Mouse (Mus musculus): ENCODE results near the gene Ppp2r2c. TPM values are rescaled to one million over a fixed set of nuclear protein-coding genes. Genes with fewer than 3 reads are reported as not detected.

Gene Ppp2r2c
- total RNA-seq, 4 experiments from 2014 or later = 0.27 to 1.1 (median 0.37) TPM

- no peak for DNase-seq (ENCODE audit: low spot score in 2 of 2)
Observed at GRCm38 (mm10) chr5:36895621-36896573, 27.6 kb downstream of the Ppp2r2c start.

GRCm38 (mm10) chr5:36897999-36898398 lies 29.7 kb downstream of the Ppp2r2c start:
- DNase-seq (ENCODE audit: low spot score in 2 of 2) = no peak

- DNase-seq (ENCODE audit: low spot score in 2 of 2) = no peak
Observed at GRCm38 (mm10) chr5:36898415-36899109, 30.2 kb downstream of the Ppp2r2c start.

- DNase-seq (ENCODE audit: low spot score in 2 of 2) = no peak
Observed at GRCm38 (mm10) chr5:36899392-36899791, 31.1 kb downstream of the Ppp2r2c start.

- DNase-seq (ENCODE audit: low spot score in 2 of 2) = no peak
Observed at GRCm38 (mm10) chr5:36900189-36900619, 31.9 kb downstream of the Ppp2r2c start.

- DNase-seq (ENCODE audit: low spot score in 2 of 2) = no peak
Observed at GRCm38 (mm10) chr5:36902807-36903206, 34.5 kb downstream of the Ppp2r2c start.

- no peak for DNase-seq (ENCODE audit: low spot score in 2 of 2)
Observed at GRCm38 (mm10) chr5:36904131-36904530, 35.8 kb downstream of the Ppp2r2c start.

GRCm38 (mm10) chr5:36904703-36905102 lies 36.4 kb downstream of the Ppp2r2c start:
- no peak for DNase-seq (ENCODE audit: low spot score in 2 of 2)

- DNase-seq (ENCODE audit: low spot score in 2 of 2) = peak; percentile 23 to 34
Observed at GRCm38 (mm10) chr5:36905216-36905615, 36.9 kb downstream of the Ppp2r2c start.

- no peak for DNase-seq (ENCODE audit: low spot score in 2 of 2)
Observed at GRCm38 (mm10) chr5:36907695-36908094, 39.4 kb downstream of the Ppp2r2c start.

- DNase-seq (ENCODE audit: low spot score in 2 of 2) = no peak
Observed at GRCm38 (mm10) chr5:36909545-36909944, 41.2 kb downstream of the Ppp2r2c start.

- no peak for DNase-seq (ENCODE audit: low spot score in 2 of 2)
Observed at GRCm38 (mm10) chr5:36910980-36911379, 42.7 kb downstream of the Ppp2r2c start.

GRCm38 (mm10) chr5:36911759-36912352 lies 43.5 kb downstream of the Ppp2r2c start:
- DNase-seq (ENCODE audit: low spot score in 2 of 2) = no peak

- no peak for DNase-seq (ENCODE audit: low spot score in 2 of 2)
Observed at GRCm38 (mm10) chr5:36912602-36913310, 44.4 kb downstream of the Ppp2r2c start.

GRCm38 (mm10) chr5:36915256-36915655 lies 46.9 kb downstream of the Ppp2r2c start:
- no peak for DNase-seq (ENCODE audit: low spot score in 2 of 2)

GRCm38 (mm10) chr5:36916581-36916980 lies 48.3 kb downstream of the Ppp2r2c start:
- DNase-seq (ENCODE audit: low spot score in 2 of 2) = no peak

- DNase-seq (ENCODE audit: low spot score in 2 of 2) = no peak
Observed at GRCm38 (mm10) chr5:36917245-36917644, 48.9 kb downstream of the Ppp2r2c start.

GRCm38 (mm10) chr5:36918016-36918415 lies 49.7 kb downstream of the Ppp2r2c start:
- DNase-seq (ENCODE audit: low spot score in 2 of 2) = no peak

- DNase-seq (ENCODE audit: low spot score in 2 of 2) = no peak
Observed at GRCm38 (mm10) chr5:36920072-36920471, 51.8 kb downstream of the Ppp2r2c start.

GRCm38 (mm10) chr5:36921871-36922270 lies 53.6 kb downstream of the Ppp2r2c start:
- DNase-seq (ENCODE audit: low spot score in 2 of 2) = no peak

- no peak for DNase-seq (ENCODE audit: low spot score in 2 of 2)
Observed at GRCm38 (mm10) chr5:36922811-36923210, 54.5 kb downstream of the Ppp2r2c start.

All from gastrocnemius, adult 8-10 months (tissue).